Mouse (Mus musculus) limb, embryonic 14.5 days (tissue): ENCODE data around the gene Ppm1b. TPM values are rescaled to one million over a fixed set of nuclear protein-coding genes. Genes with fewer than 3 reads are reported as not detected.

Source experiments
- ATAC-seq: fragments of 200-750 bp; cut with Nextera tagmentation; 2 replicates; pipeline ENCODE4 v1.8.0; 2017; ENCODE audit warnings: low read depth, moderate number of reproducible peaks, moderate TSS enrichment; ENCODE audit not compliant: low FRiP score
- DNase-seq: peaks from one replicate; pipeline ENCODE4 v3.0.0-alpha.2; 2015; ENCODE audit warnings: low spot score
- H3K27ac ChIP-seq: fragments of 300-500 bp; sonication (generic); replicated peaks from 2 replicates; pipeline ENCODE4 v1.5.1; 2014; ENCODE audit warnings: low read depth, mild to moderate bottlenecking, low read length, moderate library complexity, mixed read lengths
- H3K27me3 ChIP-seq: fragments of 300-500 bp; sonication (generic); 2 replicates; pipeline ENCODE4 v1.6.1; 2014; ENCODE audit warnings: low read length, mixed read lengths; ENCODE audit not compliant: control insufficient read depth, insufficient read depth
- H3K36me3 ChIP-seq: fragments of 300-500 bp; sonication (generic); 2 replicates; pipeline ENCODE4 v1.6.1; 2014; ENCODE audit warnings: mild to moderate bottlenecking, low read length, moderate library complexity, mixed read lengths; ENCODE audit not compliant: control insufficient read depth, insufficient read depth
- H3K4me1 ChIP-seq: fragments of 300-500 bp; sonication (generic); 2 replicates; pipeline ENCODE4 v1.6.1; 2014; ENCODE audit warnings: antibody characterized with exemption, low read length, mixed read lengths; ENCODE audit not compliant: control insufficient read depth, insufficient read depth
- H3K4me2 ChIP-seq: fragments of 300-500 bp; sonication (generic); replicated peaks from 2 replicates; pipeline ENCODE4 v1.6.1; 2014; ENCODE audit warnings: low read depth, mild to moderate bottlenecking, low read length, moderate library complexity; ENCODE audit not compliant: severe bottlenecking
- H3K4me3 ChIP-seq: fragments of 300-500 bp; sonication (generic); replicated peaks from 2 replicates; pipeline ENCODE4 v1.5.1; 2014; ENCODE audit warnings: low read length
- H3K9ac ChIP-seq: fragments of 300-500 bp; sonication (generic); 2 replicates; pipeline ENCODE4 v1.6.1; 2014; ENCODE audit warnings: mild to moderate bottlenecking, low read depth, low read length, moderate library complexity; ENCODE audit not compliant: severe bottlenecking
- H3K9me3 ChIP-seq: fragments of 300-500 bp; sonication (generic); 2 replicates; pipeline ENCODE4 v1.6.1; 2016; ENCODE audit warnings: low read length; ENCODE audit not compliant: control insufficient read depth
- POLR2A ChIP-seq: fragments of 200-500 bp; IDR thresholded peaks from 2 replicates; pipeline ENCODE4 v1.8.0; 2012; ENCODE audit warnings: inconsistent platforms, mild to moderate bottlenecking, moderate library complexity, borderline replicate concordance; ENCODE audit not compliant: insufficient read depth, insufficient read length; ENCODE audit errors: extremely low read depth
- WGBS: fragments of 180-500 bp; shearing (Covaris S2); extraction: QIAGEN DNeasy Blood & Tissue Kit; methylation state at CpG from one replicate; pipeline ENCODE4 v1.1.7; 2014; 5-methylcytosine and 5-hydroxymethylcytosine counted together
- polyA plus RNA-seq, 2 experiments: library from polyadenylated mRNA; depleted of rRNA in 1 of 2; stranded (reverse) in 1 of 2; unstranded in 1 of 2; fragments of >200 nt; fragmentation: Nextera tagmentation in 1 of 2; extraction: Ambion mirVana in 1 of 2; gene quantifications; 2 replicates each; pipeline versions ENCODE4 v1.2.1 to v1.2.3; 2012 to 2014

Gene Ppm1b
- polyA plus RNA-seq, 2 experiments, result 59.9 to 69.3 TPM

DNA sequence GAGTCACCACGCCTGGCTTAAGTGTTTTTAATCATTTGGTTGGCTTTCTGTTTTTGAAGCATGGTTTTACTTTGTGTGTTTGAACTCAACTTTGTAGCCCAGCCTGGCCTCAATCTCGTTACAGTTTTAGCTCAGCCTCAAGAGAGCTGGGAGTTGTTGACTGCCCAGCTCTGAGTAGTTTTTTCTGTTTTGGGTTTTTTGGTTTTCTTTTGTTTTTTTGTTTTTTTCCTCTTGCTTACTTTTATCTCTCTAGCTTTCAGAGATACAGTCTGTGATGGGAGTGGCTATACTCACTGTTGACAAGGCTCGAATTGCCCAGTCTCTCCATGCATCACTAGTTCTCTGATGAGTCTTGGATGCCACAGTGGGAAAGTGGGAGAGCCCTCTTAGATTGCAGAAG lies 63.8 kb downstream of the Ppm1b start:
- no peak overlapping the region for H3K9ac ChIP-seq
- H3K4me3 ChIP-seq, result no peak overlapping the region
- H3K9me3 ChIP-seq, result no peaks in the 10 kb centered on the region
- no peaks in the 10 kb centered on the region for H3K27me3 ChIP-seq
- no peak overlapping the region for H3K4me2 ChIP-seq
- H3K36me3 ChIP-seq, result peaks cover 3% of the 10 kb centered on the region; the same call in 1 of the 2 replicates
- no peak for TF ChIP-seq POLR2A
- WGBS, result 82% methylated on average over 3 of the region's 3 CpGs
- no peaks in the 10 kb centered on the region for H3K4me1 ChIP-seq
- DNase-seq (no peak), ATAC-seq (no peak)
- no peak overlapping the region for H3K27ac ChIP-seq

- ATAC-seq, result peak; percentile 12; the same call in 1 of the 2 replicates
- 66% methylated on average over 22 of the region's 22 CpGs for WGBS
- H3K9ac ChIP-seq, result no peak overlapping the region
- peak; percentile 79 for DNase-seq
- no peaks in the 10 kb centered on the region for H3K9me3 ChIP-seq
- H3K36me3 ChIP-seq, result no peaks in the 10 kb centered on the region
- H3K27me3 ChIP-seq, result no peaks in the 10 kb centered on the region
- TF ChIP-seq POLR2A, result no peak
- H3K4me2 ChIP-seq, result no peak overlapping the region
- no peaks in the 10 kb centered on the region for H3K4me1 ChIP-seq
- H3K27ac ChIP-seq, result no peak overlapping the region
- H3K4me3 ChIP-seq, result no peak overlapping the region
Measured at GRCm38 (mm10) chr17:85023247-85024167, 67.0 kb downstream of the Ppm1b start.

DNA sequence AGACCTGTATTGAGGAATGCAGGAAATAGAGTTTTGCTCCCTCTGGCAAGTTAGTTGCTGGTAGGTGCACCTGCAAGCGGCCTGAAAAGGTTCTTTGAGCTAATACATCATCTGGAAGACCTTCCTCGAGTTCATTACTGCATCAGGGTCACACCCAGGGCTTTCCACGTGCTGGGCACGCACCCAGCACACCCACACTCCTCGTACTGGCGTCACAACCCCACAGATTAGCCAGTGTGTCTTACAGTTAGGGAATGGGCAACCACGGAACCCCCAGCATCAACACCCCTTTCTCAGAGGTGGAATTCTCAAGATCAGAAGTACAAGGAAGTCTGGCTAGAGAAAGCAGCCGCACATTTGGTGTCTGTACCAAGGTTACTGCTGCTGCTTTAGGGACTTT lies 67.7 kb downstream of the Ppm1b start:
- Histone ChIP-seq H3K9ac (no peak overlapping the region), H3K4me3 (no peak overlapping the region), H3K4me2 (no peak overlapping the region), H3K27me3 (no peaks in the 10 kb centered on the region), H3K27ac (no peak overlapping the region), H3K4me1 (no peaks in the 10 kb centered on the region), H3K9me3 (no peaks in the 10 kb centered on the region), H3K36me3 (no peaks in the 10 kb centered on the region)
- WGBS, result 85% methylated on average over 8 of the region's 8 CpGs
- TF ChIP-seq POLR2A, result no peak
- no peak for DNase-seq
- ATAC-seq, result no peak

DNA sequence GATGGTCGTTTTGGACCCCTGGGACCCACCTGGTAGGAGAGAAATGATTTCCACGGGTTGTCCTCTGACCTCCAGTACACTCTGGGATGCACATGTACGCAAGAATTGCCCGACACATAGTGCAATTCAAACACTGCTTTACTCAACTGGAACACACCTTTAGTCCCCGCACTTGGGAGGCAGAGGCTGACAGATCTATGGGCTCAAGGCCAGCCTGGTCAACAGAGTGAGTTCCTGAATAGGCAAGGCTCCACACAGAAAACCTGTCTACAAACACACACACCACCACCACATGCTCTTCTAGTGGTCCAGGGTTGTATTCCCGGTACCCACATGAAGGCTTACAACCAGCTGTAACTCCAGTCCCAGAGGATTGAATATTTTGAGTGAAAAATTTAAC lies 68.6 kb downstream of the Ppm1b start:
- H3K4me3 ChIP-seq, result no peak overlapping the region
- ATAC-seq (no peak), DNase-seq (no peak)
- TF ChIP-seq POLR2A, result no peak
- H3K27ac ChIP-seq, result no peak overlapping the region
- no peaks in the 10 kb centered on the region for H3K4me1 ChIP-seq
- no peaks in the 10 kb centered on the region for H3K9me3 ChIP-seq
- no peak overlapping the region for H3K9ac ChIP-seq
- no peaks in the 10 kb centered on the region for H3K36me3 ChIP-seq
- no peaks in the 10 kb centered on the region for H3K27me3 ChIP-seq
- H3K4me2 ChIP-seq, result no peak overlapping the region
- 90% methylated on average over 6 of the region's 6 CpGs for WGBS

DNA sequence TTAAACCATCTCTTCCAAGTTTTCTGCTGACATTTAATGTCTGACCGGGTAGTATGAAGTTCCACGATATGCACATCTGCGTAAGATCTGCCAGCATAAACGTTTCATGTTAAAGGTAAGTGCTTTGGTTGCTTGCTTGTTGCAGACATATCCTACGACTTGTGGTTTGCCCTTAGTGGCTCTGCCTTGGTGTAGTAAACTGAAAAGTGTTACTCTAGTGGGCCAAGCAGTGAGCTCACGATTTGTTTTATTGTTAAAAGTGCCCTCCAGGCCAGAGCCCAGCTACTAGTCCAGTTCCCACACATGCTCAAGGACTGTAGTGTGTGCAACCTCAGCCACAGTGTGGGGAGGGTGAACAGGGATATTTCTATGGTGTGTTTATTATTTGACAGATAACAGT lies 69.9 kb downstream of the Ppm1b start:
- DNase-seq, result no peak
- 90% methylated on average over 6 of the region's 6 CpGs for WGBS
- no peak overlapping the region for H3K9ac ChIP-seq
- no peaks in the 10 kb centered on the region for H3K36me3 ChIP-seq
- ATAC-seq, result no peak
- no peak overlapping the region for H3K27ac ChIP-seq
- no peak overlapping the region for H3K4me3 ChIP-seq
- no peaks in the 10 kb centered on the region for H3K4me1 ChIP-seq
- H3K4me2 ChIP-seq, result no peak overlapping the region
- no peaks in the 10 kb centered on the region for H3K27me3 ChIP-seq
- H3K9me3 ChIP-seq, result no peaks in the 10 kb centered on the region
- no peak for TF ChIP-seq POLR2A
